Mouse (Mus musculus) hindbrain, embryonic 14.5 days (tissue): ENCODE measurements around the gene Cyp2f2. TPM values are rescaled to one million over a fixed set of nuclear protein-coding genes. Genes with fewer than 3 reads are reported as not detected.

Experiments
- ATAC-seq: fragments of 200-750 bp; cut with Nextera tagmentation; 2 replicates; pipeline ENCODE4 v1.8.0; 2017; ENCODE audit warnings: moderate number of reproducible peaks, mild to moderate bottlenecking, moderate TSS enrichment, moderate library complexity; ENCODE audit not compliant: low FRiP score
- DNase-seq: peaks from one replicate; pipeline ENCODE4 v3.0.0-alpha.2; 2015; ENCODE audit warnings: low spot score
- H3K27ac ChIP-seq: fragments of 300-500 bp; sonication (generic); 2 replicates; pipeline ENCODE4 v1.5.1; 2014; ENCODE audit warnings: mild to moderate bottlenecking, moderate library complexity
- H3K27me3 ChIP-seq: fragments of 300-500 bp; sonication (generic); 2 replicates; pipeline ENCODE4 v1.6.1; 2014; ENCODE audit warnings: mild to moderate bottlenecking, low read length, mixed read lengths; ENCODE audit not compliant: control insufficient read depth, insufficient read depth
- H3K36me3 ChIP-seq: fragments of 300-500 bp; sonication (generic); replicated peaks from 2 replicates; pipeline ENCODE4 v1.6.1; 2014; ENCODE audit not compliant: control insufficient read depth, insufficient read depth
- H3K4me1 ChIP-seq: fragments of 300-500 bp; sonication (generic); replicated peaks from 2 replicates; pipeline ENCODE4 v1.6.1; 2014; ENCODE audit warnings: antibody characterized with exemption, low read length, mixed read lengths; ENCODE audit not compliant: control insufficient read depth, insufficient read depth
- H3K4me2 ChIP-seq: fragments of 300-500 bp; sonication (generic); replicated peaks from 2 replicates; pipeline ENCODE4 v1.6.1; 2014; ENCODE audit warnings: mild to moderate bottlenecking, moderate library complexity
- H3K4me3 ChIP-seq: fragments of 300-500 bp; sonication (generic); replicated peaks from 2 replicates; pipeline ENCODE4 v1.5.1; 2014; ENCODE audit warnings: mild to moderate bottlenecking, low read length
- H3K9ac ChIP-seq: fragments of 300-500 bp; sonication (generic); 2 replicates; pipeline ENCODE4 v1.6.1; 2014
- H3K9me3 ChIP-seq: fragments of 300-500 bp; sonication (generic); 2 replicates; pipeline ENCODE4 v1.6.1; 2016; ENCODE audit warnings: low read length; ENCODE audit not compliant: control insufficient read depth
- WGBS: fragments of 180-500 bp; shearing (Covaris S2); extraction: QIAGEN DNeasy Blood & Tissue Kit; methylation state at CpG from one replicate; pipeline ENCODE4 v1.1.7; 2014; 5-methylcytosine and 5-hydroxymethylcytosine counted together
- polyA plus RNA-seq: library from polyadenylated mRNA; unstranded; fragments of >200 nt; fragmentation: Nextera tagmentation; extraction: Ambion mirVana; gene quantifications from 2 replicates; pipeline ENCODE4 v1.2.1, GENCODE M21; 2014

The Cyp2f2 gene
- polyA plus RNA-seq, 1 experiment from 2014 or later, result not detected

DNA sequence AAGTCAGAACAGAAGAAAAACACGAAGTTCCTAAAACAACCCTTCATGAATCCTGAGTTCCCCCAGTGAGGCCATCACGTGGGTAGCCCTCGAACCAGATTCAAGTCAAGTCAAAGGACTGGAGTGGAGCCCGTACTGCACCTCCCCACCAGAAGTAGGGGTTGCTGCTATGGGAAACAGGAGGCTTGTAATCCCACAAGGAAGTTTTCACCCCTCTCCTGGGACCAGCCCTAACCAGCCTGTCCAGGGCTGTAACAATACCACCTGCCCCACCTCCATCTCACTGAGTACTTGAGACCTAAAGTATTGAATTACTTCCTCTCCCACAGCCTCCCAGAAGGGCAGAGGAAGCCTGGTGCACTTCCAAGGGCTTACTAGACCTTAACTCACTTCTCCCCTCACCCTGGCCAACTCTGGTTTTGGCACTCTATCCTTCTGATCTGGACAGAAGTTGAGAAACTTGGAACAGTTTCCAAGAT, 1.6 kb upstream of the Cyp2f2 start:
- Histone ChIP-seq H3K4me1 (no peaks in the 10 kb centered on the region), H3K9ac (no peak overlapping the region), H3K27me3 (no peaks in the 10 kb centered on the region), H3K9me3 (no peaks in the 10 kb centered on the region), H3K4me2 (no peak overlapping the region), H3K27ac (no peak overlapping the region), H3K36me3 (no peaks in the 10 kb centered on the region), H3K4me3 (no peak overlapping the region)
- WGBS, result 79% methylated on average over 4 of the region's 4 CpGs
- no peak for DNase-seq
- ATAC-seq, result no peak

DNA sequence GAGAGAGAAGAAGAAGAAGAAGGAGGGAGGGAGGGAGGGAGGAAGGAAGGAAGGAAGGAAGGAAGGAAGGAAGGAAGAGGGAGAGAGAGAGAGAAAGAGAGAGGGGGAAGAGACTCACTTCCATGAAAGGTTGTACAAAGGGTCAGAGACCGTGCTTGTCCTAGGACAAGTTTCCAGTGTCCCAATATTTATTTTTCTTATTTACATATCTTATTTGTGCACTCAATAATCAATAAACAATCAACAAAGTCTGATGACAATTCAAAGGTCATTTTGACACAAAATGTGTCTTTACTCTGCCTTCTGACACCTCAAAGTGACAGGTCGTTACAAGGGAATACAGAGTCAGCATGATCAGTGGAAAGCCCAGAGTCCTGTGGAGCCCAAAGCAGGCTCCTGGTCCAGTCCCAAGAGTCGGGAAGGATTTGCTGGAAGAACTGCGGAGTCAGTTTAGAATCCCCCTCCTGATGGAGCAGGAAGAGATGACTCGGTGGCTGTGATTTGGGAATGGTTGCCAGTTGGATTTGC, 4.7 kb downstream of the Cyp2f2 start:
- no peak overlapping the region for H3K4me2 ChIP-seq
- DNase-seq, result no peak
- H3K36me3 ChIP-seq, result no peaks in the 10 kb centered on the region
- H3K9ac ChIP-seq, result no peak overlapping the region
- WGBS, result 85% methylated on average over 5 of the region's 5 CpGs
- no peak for ATAC-seq
- no peaks in the 10 kb centered on the region for H3K27me3 ChIP-seq
- no peak overlapping the region for H3K4me3 ChIP-seq
- no peak overlapping the region for H3K27ac ChIP-seq
- no peaks in the 10 kb centered on the region for H3K4me1 ChIP-seq
- H3K9me3 ChIP-seq, result no peaks in the 10 kb centered on the region

DNA sequence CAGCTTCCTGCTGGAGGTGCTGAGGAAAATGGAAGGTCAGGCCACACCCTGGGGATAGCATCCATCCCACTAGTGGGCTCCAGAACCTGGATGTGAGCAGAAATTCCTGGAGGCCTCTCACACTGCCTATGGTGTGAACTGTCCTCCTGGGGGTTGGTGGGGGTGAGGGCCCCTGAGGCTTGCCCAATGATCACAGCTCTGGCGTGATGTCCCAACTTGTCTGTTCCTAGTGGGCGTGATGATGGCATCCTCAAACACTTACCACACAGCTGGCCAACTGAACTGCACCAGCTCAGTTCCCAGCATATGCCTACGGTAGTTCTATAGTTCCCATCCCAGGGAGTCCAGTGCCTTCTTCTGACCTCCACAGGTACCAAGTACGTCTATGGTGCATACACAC, 5.3 kb downstream of the Cyp2f2 start:
- no peaks in the 10 kb centered on the region for H3K36me3 ChIP-seq
- no peaks in the 10 kb centered on the region for H3K9me3 ChIP-seq
- ATAC-seq (no peak), DNase-seq (no peak)
- no peak overlapping the region for H3K9ac ChIP-seq
- no peak overlapping the region for H3K27ac ChIP-seq
- 84% methylated on average over 4 of the region's 4 CpGs for WGBS
- no peaks in the 10 kb centered on the region for H3K4me1 ChIP-seq
- H3K4me3 ChIP-seq, result no peak overlapping the region
- H3K4me2 ChIP-seq, result no peak overlapping the region
- H3K27me3 ChIP-seq, result no peaks in the 10 kb centered on the region

DNA sequence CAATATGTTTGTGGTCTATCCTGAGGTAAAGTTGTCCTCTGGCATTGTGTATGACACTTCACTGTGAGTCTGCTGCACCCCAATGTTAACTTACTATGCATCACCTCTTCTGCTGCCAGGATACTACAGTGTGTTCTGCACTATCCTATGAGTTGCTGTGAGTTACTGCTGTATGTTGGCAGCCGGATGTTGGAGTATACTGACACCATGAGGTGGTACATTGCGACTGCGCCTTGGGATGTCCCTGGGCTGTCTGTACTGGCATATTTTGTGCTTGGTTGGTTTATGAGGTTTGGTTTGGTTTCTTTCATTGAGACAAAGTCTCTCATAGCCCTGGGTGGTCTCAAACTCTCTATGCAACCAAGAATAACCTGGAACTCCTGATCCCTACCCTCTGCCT, 8.5 kb downstream of the Cyp2f2 start:
- DNase-seq (peak; percentile 36), ATAC-seq (peak; percentile 71; the same call in 1 of the 2 replicates)
- 51% methylated on average over 3 of the region's 3 CpGs for whole genome bisulfite sequencing
- no peak overlapping the region for H3K4me2 ChIP-seq
- no peaks in the 10 kb centered on the region for H3K4me1 ChIP-seq
- H3K9ac ChIP-seq, result no peak overlapping the region
- no peak overlapping the region for H3K4me3 ChIP-seq
- no peaks in the 10 kb centered on the region for H3K36me3 ChIP-seq
- no peak overlapping the region for H3K27ac ChIP-seq
- no peaks in the 10 kb centered on the region for H3K9me3 ChIP-seq
- H3K27me3 ChIP-seq, result no peaks in the 10 kb centered on the region

DNA sequence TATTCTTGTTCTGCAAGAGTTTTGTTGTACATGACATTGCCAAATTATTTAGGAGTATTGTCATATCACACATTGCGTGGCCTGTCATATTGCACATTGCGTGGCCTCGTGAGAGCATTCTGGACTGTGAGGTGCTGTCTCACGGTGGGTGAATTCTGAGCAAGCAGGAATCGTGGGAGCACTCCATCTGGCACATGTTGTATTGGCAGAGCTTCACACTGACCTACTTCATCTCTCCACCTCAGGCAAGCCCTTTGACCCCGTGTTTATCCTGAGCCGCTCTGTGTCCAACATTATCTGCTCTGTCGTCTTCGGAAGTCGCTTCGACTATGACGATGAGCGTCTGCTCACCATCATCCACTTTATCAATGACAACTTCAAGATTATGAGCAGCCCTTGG, 9.2 kb downstream of the Cyp2f2 start:
- ATAC-seq (no peak), DNase-seq (no peak)
- Histone ChIP-seq H3K27ac (no peak overlapping the region), H3K36me3 (no peaks in the 10 kb centered on the region), H3K9ac (no peak overlapping the region), H3K4me2 (no peak overlapping the region), H3K9me3 (no peaks in the 10 kb centered on the region), H3K4me3 (no peak overlapping the region), H3K4me1 (no peaks in the 10 kb centered on the region), H3K27me3 (no peaks in the 10 kb centered on the region)
- WGBS, result 92% methylated on average over 13 of the region's 13 CpGs

DNA sequence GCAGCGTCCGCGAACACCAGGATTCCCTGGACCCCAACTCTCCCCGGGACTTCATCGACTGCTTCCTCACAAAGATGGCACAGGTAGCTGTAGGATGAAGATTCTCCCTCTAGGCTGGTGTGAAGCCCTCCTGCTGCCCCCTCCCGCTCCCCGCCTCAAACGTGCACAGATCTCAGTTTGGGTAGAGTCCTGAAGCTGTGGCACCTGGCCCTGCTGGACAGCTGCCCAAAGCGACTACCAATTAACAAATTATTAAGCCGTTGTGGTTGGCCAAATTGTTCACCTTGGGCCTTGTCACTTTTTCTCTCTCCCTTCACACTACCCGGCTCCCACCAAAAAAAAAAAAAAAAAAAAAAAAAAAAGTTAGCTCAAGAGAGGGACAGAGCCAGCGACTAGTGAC, 10.1 kb downstream of the Cyp2f2 start:
- no peaks in the 10 kb centered on the region for H3K27me3 ChIP-seq
- H3K4me3 ChIP-seq, result no peak overlapping the region
- H3K9me3 ChIP-seq, result no peaks in the 10 kb centered on the region
- H3K9ac ChIP-seq, result no peak overlapping the region
- no peaks in the 10 kb centered on the region for H3K36me3 ChIP-seq
- no peaks in the 10 kb centered on the region for H3K4me1 ChIP-seq
- no peak overlapping the region for H3K27ac ChIP-seq
- WGBS, result 90% methylated on average over 12 of the region's 12 CpGs
- ATAC-seq (no peak), DNase-seq (no peak)
- no peak overlapping the region for H3K4me2 ChIP-seq

DNA sequence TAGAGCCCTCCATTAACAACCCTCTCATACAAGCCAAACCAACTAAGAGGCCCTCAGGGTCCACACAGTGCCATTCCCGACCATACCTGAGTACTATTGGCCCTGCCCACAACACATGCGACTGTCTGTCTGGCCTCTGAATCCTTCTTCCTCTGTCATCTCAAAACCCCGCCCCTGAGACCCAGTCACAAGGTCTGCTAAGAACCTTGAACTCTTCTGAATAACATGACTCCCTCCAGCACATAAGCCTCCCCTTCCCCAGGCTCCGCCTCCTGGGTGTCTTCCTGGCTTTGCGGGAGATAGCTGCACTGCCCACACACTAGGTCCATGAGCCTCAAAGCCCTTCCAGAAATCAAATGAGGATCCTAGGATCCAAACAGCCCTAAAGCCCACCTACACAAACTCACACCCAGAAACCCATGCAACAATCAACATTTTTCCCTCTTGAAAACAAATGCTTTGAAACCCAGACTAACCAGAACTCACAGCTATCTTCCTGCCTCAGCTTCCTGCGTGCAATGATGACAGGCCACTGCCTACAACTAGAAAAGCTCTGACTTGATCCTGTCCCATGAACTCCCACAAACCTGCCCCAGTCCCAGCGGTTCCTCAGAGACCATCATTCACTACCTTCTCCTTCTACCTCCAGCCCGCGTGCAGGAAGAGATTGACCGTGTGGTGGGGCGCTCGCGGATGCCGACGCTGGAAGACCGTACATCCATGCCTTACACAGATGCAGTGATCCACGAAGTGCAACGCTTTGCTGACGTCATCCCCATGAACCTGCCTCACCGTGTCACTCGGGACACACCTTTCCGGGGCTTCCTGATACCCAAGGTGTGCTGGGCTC, 11.0 kb downstream of the Cyp2f2 start:
- peak; percentile 29; the same call in 1 of the 2 replicates for ATAC-seq
- Histone ChIP-seq H3K4me2 (no peak overlapping the region), H3K9ac (no peak overlapping the region), H3K36me3 (no peaks in the 10 kb centered on the region), H3K9me3 (no peaks in the 10 kb centered on the region), H3K27me3 (no peaks in the 10 kb centered on the region), H3K4me3 (no peak overlapping the region), H3K4me1 (no peaks in the 10 kb centered on the region), H3K27ac (no peak overlapping the region)
- 90% methylated on average over 22 of the region's 22 CpGs for WGBS
- DNase-seq, result no peak

DNA sequence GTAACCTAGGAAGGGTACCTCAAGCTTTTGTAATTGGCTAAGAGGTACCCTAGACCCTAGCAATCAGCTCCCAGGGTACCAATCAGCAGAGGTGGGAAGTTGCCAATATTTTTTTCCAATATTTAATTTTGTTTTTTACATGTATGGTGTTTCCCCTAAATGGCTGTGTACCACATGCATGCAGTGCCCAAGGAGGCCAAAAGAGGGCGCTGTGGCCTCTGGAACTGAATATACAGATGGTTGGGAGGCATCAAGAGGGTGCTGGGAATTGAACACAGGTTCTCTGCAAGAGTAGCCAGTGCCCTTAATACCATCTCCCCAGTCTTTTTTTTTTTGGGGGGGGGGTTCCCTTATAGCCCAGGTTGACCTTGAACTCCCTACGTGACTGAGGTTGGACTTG, 11.7 kb downstream of the Cyp2f2 start:
- H3K4me2 ChIP-seq, result no peak overlapping the region
- no peak overlapping the region for H3K4me3 ChIP-seq
- DNase-seq, result no peak
- no peaks in the 10 kb centered on the region for H3K36me3 ChIP-seq
- no peak overlapping the region for H3K27ac ChIP-seq
- WGBS, result 67% methylated on average over 2 of the region's 2 CpGs
- ATAC-seq, result no peak
- no peaks in the 10 kb centered on the region for H3K27me3 ChIP-seq
- no peaks in the 10 kb centered on the region for H3K9me3 ChIP-seq
- no peak overlapping the region for H3K9ac ChIP-seq
- H3K4me1 ChIP-seq, result no peaks in the 10 kb centered on the region

DNA sequence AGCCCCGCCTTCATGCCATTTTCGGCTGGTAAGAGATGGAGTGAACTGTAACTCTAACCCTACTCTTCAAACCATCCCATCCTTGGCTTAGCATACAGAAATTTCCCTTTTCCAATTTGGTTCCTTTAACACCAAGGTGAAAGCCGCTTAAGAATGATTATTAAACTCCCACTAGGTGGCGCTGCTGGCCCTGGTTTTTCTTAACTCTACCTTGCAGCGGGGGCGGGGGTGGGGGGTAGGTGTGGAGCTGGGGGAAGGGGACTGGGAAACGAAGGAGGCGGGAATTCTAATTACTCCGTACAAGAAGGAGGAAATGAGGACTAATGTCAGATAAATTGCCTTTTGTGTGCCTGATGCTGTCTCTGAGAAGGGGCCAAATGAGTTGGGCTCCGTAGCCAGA, 12.9 kb downstream of the Cyp2f2 start:
- no peak overlapping the region; the same call in 1 of the 2 replicates for H3K4me2 ChIP-seq
- no peaks in the 10 kb centered on the region for H3K4me1 ChIP-seq
- ATAC-seq (no peak), DNase-seq (peak; percentile 71)
- no peak overlapping the region for H3K4me3 ChIP-seq
- H3K9me3 ChIP-seq, result no peaks in the 10 kb centered on the region
- H3K36me3 ChIP-seq, result no peaks in the 10 kb centered on the region
- no peak overlapping the region for H3K27ac ChIP-seq
- WGBS, result 15% methylated on average over 10 of the region's 10 CpGs
- H3K27me3 ChIP-seq, result no peaks in the 10 kb centered on the region
- H3K9ac ChIP-seq, result no peak overlapping the region
